ENCODE assay signal across 11 mouse cellular contexts in genomic region chr5:102582864-102583410, GRCm38 (mm10).
"Had no signal": no experiment of that assay in that cellular context is flagged by ENCODE, and none has a peak within 500 bp of the region (broad histone marks: within the 10 kb centered on the region; RNA-seq: fewer than 3 reads in every experiment).

No protein-coding gene starts in this region.

- H3K9me3 ChIP-seq: hindbrain, embryonic 15.5 days; kidney, embryonic 15.5 days; liver, embryonic 15.5 days; lung, embryonic 15.5 days; midbrain, embryonic 13.5 days had no signal

- H3K4me1 ChIP-seq: hindbrain, embryonic 15.5 days; kidney, embryonic 15.5 days; liver, embryonic 15.5 days; midbrain, embryonic 13.5 days had no signal

- H3K36me3 ChIP-seq: hindbrain, embryonic 15.5 days; kidney, embryonic 15.5 days; liver, embryonic 15.5 days; lung, embryonic 15.5 days; midbrain, embryonic 13.5 days had no signal

- H3K27ac ChIP-seq: hindbrain, embryonic 15.5 days; kidney, embryonic 15.5 days; liver, embryonic 15.5 days; lung, embryonic 15.5 days; midbrain, embryonic 13.5 days had no signal

- DNase-seq: kidney, adult 2 months; kidney, postnatal 14 days; left cerebral cortex, postnatal 4 days; thymus, adult 2 months; thymus, postnatal 25 days had no signal

- H3K27me3 ChIP-seq: hindbrain, embryonic 15.5 days; kidney, embryonic 15.5 days; liver, embryonic 15.5 days; lung, embryonic 15.5 days; midbrain, embryonic 13.5 days had no signal

- H3K4me3 ChIP-seq: hindbrain, embryonic 15.5 days; kidney, embryonic 15.5 days; liver, embryonic 15.5 days; lung, embryonic 15.5 days; midbrain, embryonic 13.5 days had no signal

- H3K9ac ChIP-seq: hindbrain, embryonic 15.5 days; kidney, embryonic 15.5 days; liver, embryonic 15.5 days; lung, embryonic 15.5 days; midbrain, embryonic 13.5 days had no signal

- ATAC-seq: intestine, embryonic 16.5 days; midbrain, embryonic 13.5 days had no signal

- H3K4me2 ChIP-seq: hindbrain, embryonic 15.5 days; kidney, embryonic 15.5 days; liver, embryonic 15.5 days; lung, embryonic 15.5 days; midbrain, embryonic 13.5 days had no signal
